Mouse (Mus musculus) neutrophil, adult 65 days (primary cell): Measurements from ENCODE around the gene Tgfb1i1. TPM values are rescaled to one million over a fixed set of nuclear protein-coding genes. Genes with fewer than 3 reads are reported as not detected.

Experiments used
- total RNA-seq: library from RNA; stranded (reverse); gene quantifications from 2 replicates; pipeline ENCODE4 v1.2.4, GENCODE M21; 2023

The Tgfb1i1 gene
- total RNA-seq, result 0.25 and 0.28 TPM in 2 replicates

GRCm38 (mm10) chr7:128246496-128247391 lies at the start of gene Tgfb1i1:
Tgfb1i1 (plus strand) TSS chr7:128246812.

GRCm38 (mm10) chr7:128206152-128206551 lies 40.5 kb upstream of the Tgfb1i1 start, which contains the start of gene Cox6a2:
Cox6a2 (minus strand) TSS chr7:128206387.

GRCm38 (mm10) chr7:128236856-128237592 lies 9.6 kb upstream of the Tgfb1i1 start, which contains the start of gene Armc5:
Armc5 (plus strand) TSS chr7:128237342.

GRCm38 (mm10) chr7:128237927-128238778 lies 8.5 kb upstream of the Tgfb1i1 start, which contains the start of gene 9130023H24Rik:
9130023H24Rik (minus strand) TSS chr7:128238031.

GRCm38 (mm10) chr7:128265411-128265810 lies 18.8 kb downstream of the Tgfb1i1 start, which contains the start of gene Slc5a2:
Slc5a2 (plus strand) TSS chr7:128265657.

GRCm38 (mm10) chr7:128297617-128298480 lies 51.2 kb downstream of the Tgfb1i1 start, which contains the start of gene BC017158:
BC017158 (minus strand) TSS chr7:128298170.

Other genes starting within 250 kb of the Tgfb1i1 start
- gene Trim72, start 242.9 kb upstream of the Tgfb1i1 start, total RNA-seq, result 0.48 and 0.88 TPM in 2 replicates
- gene Itgam, start 184.2 kb upstream of the Tgfb1i1 start, total RNA-seq, result 944 and 1,025 TPM in 2 replicates
- gene Gm49368, start 184.1 kb upstream of the Tgfb1i1 start, total RNA-seq, result 25.5 and 27.4 TPM in 2 replicates
- gene Itgax, start 117.3 kb upstream of the Tgfb1i1 start, total RNA-seq, result 37.9 and 48.0 TPM in 2 replicates
- gene Itgad, start 92.4 kb upstream of the Tgfb1i1 start, total RNA-seq, result 1.00 and 1.2 TPM in 2 replicates
- not detected in 2 replicates for gene Cox6a2, start 40.4 kb upstream of the Tgfb1i1 start, total RNA-seq
- 9.8 and 12.6 TPM in 2 replicates for gene Armc5, start 9.5 kb upstream of the Tgfb1i1 start, total RNA-seq
- 3.6 and 4.4 TPM in 2 replicates for gene 9130023H24Rik, start 8.8 kb upstream of the Tgfb1i1 start, total RNA-seq
- not detected in 2 replicates for gene Slc5a2, start 18.8 kb downstream of the Tgfb1i1 start, total RNA-seq
- 6.8 and 7.0 TPM in 2 replicates for gene BC017158, start 51.4 kb downstream of the Tgfb1i1 start, total RNA-seq
- 32.2 and 32.7 TPM in 2 replicates for gene Rgs10, start 171.9 kb downstream of the Tgfb1i1 start, total RNA-seq
- gene Tial1, start 214.9 kb downstream of the Tgfb1i1 start, total RNA-seq, result 73.5 and 91.4 TPM in 2 replicates